Mouse (Mus musculus) adipose tissue, adult 10 weeks (tissue): Measurements from ENCODE around the gene Olfr855. TPM values are rescaled to one million over a fixed set of nuclear protein-coding genes. Genes with fewer than 3 reads are reported as not detected.

Experiments used
- polyA plus RNA-seq: library from polyadenylated mRNA; stranded (reverse); fragments of 350-450 nt; fragmentation: Illumina TruSeq; extraction: RNeasy Lipid Tissue Mini Kit (QIAGEN cat#74804); gene quantifications from one replicate; pipeline ENCODE4 v1.2.3, GENCODE M21; 2014; ENCODE audit warnings: low read depth, low replicate concordance

Gene Olfr855
- not detected for polyA plus RNA-seq

GRCm38 (mm10) chr9:19582317-19582716 lies at the start of gene Olfr855:
Gene Olfr855, plus strand, starts transcription at chr9:19582617.

GRCm38 (mm10) chr9:19540976-19541375 lies 41.4 kb upstream of the Olfr855 start, which contains the start of gene Olfr853:
Gene Olfr853, minus strand, starts transcription at chr9:19541076.

GRCm38 (mm10) chr9:19567282-19567681 lies 15.1 kb upstream of the Olfr855 start, which contains the start of gene Olfr854:
Gene Olfr854, minus strand, starts transcription at chr9:19567382.

GRCm38 (mm10) chr9:19621843-19622822 lies 39.7 kb downstream of the Olfr855 start, which contains the start of gene Zfp317:
Gene Zfp317, plus strand, starts transcription at chr9:19622102.

Other genes with a start within 250 kb of the Olfr855 start
- gene Olfr845, start 246.2 kb upstream of the Olfr855 start, polyA plus RNA-seq: not detected
- not detected for gene Olfr846, start 218.6 kb upstream of the Olfr855 start, polyA plus RNA-seq
- gene Olfr847, start 203.9 kb upstream of the Olfr855 start, polyA plus RNA-seq: not detected
- not detected for gene Olfr849, start 142.4 kb upstream of the Olfr855 start, polyA plus RNA-seq
- not detected for gene Olfr850, start 104.4 kb upstream of the Olfr855 start, polyA plus RNA-seq
- gene Olfr851, start 89.3 kb upstream of the Olfr855 start, polyA plus RNA-seq: not detected
- gene Olfr853, start 41.5 kb upstream of the Olfr855 start, polyA plus RNA-seq: not detected
- gene Olfr854, start 15.2 kb upstream of the Olfr855 start, polyA plus RNA-seq: not detected
- 15.2 TPM for gene Zfp317, start 39.5 kb downstream of the Olfr855 start, polyA plus RNA-seq
- gene Olfr857, start 126.8 kb downstream of the Olfr855 start, polyA plus RNA-seq: not detected
- not detected for gene Olfr58, start 197.7 kb downstream of the Olfr855 start, polyA plus RNA-seq
- not detected for gene Olfr859, start 222.3 kb downstream of the Olfr855 start, polyA plus RNA-seq